Mouse (Mus musculus) embryonic facial prominence, embryonic 11.5 days (tissue): ENCODE data around the gene Ss18l2. TPM values are rescaled to one million over a fixed set of nuclear protein-coding genes. Genes with fewer than 3 reads are reported as not detected.
A peak's percentile ranks its signal among the peaks of the same experiment; 100 is the strongest.

Experiments
- ATAC-seq: fragments of 200-750 bp; cut with Nextera tagmentation; replicated peaks from 2 replicates; pipeline ENCODE4 v1.8.0; 2017; ENCODE audit warnings: low read depth; ENCODE audit not compliant: insufficient number of reproducible peaks, low FRiP score, low TSS enrichment
- DNase-seq: peaks from one replicate; pipeline ENCODE4 v3.0.0-alpha.2; 2015; ENCODE audit warnings: low spot score
- H3K27ac ChIP-seq: fragments of 300-500 bp; sonication (generic); replicated peaks from 2 replicates; pipeline ENCODE4 v1.5.1; 2014; ENCODE audit warnings: mild to moderate bottlenecking, low read depth, low read length, control low read depth
- H3K27me3 ChIP-seq: fragments of 300-500 bp; sonication (generic); 2 replicates; pipeline ENCODE4 v1.6.1; 2014; ENCODE audit warnings: mild to moderate bottlenecking, low read length, moderate library complexity, mixed read lengths; ENCODE audit not compliant: control insufficient read depth, insufficient read depth
- H3K36me3 ChIP-seq: fragments of 300-500 bp; sonication (generic); replicated peaks from 2 replicates; pipeline ENCODE4 v1.6.1; 2014; ENCODE audit warnings: low read depth, mild to moderate bottlenecking, low read length, moderate library complexity, mixed read lengths; ENCODE audit not compliant: control insufficient read depth, insufficient read depth
- H3K4me1 ChIP-seq: fragments of 300-500 bp; sonication (generic); 2 replicates; pipeline ENCODE4 v1.6.1; 2014; ENCODE audit warnings: low read length, mixed read lengths; ENCODE audit not compliant: control insufficient read depth, insufficient read depth
- H3K4me2 ChIP-seq: fragments of 300-500 bp; sonication (generic); 2 replicates; pipeline ENCODE4 v1.6.1; 2014; ENCODE audit warnings: low read depth, mild to moderate bottlenecking, control low read depth, low read length, moderate library complexity
- H3K4me3 ChIP-seq: fragments of 300-500 bp; sonication (generic); 2 replicates; pipeline ENCODE4 v1.5.1; 2014; ENCODE audit warnings: low read depth, low read length, control low read depth
- H3K9ac ChIP-seq: fragments of 300-500 bp; sonication (generic); replicated peaks from 2 replicates; pipeline ENCODE4 v1.6.1; 2014; ENCODE audit warnings: mild to moderate bottlenecking, control low read depth, low read length
- H3K9me3 ChIP-seq: fragments of 300-500 bp; sonication (generic); replicated peaks from 2 replicates; pipeline ENCODE4 v1.6.1; 2016; ENCODE audit warnings: mild to moderate bottlenecking, low read length, inconsistent platforms, mixed read lengths; ENCODE audit not compliant: control insufficient read depth
- WGBS: fragments of 180-500 bp; shearing (Covaris S2); extraction: QIAGEN DNeasy Blood & Tissue Kit; methylation state at CpG from one replicate; pipeline ENCODE4 v1.1.7; 2014; 5-methylcytosine and 5-hydroxymethylcytosine counted together
- polyA plus RNA-seq: library from polyadenylated mRNA; unstranded; fragments of >200 nt; fragmentation: Nextera tagmentation; extraction: Ambion mirVana; gene quantifications from 2 replicates; pipeline ENCODE4 v1.2.1, GENCODE M21; 2014

The Ss18l2 gene
- polyA plus RNA-seq, 1 experiment from 2014 or later = 96.0 TPM

DNA sequence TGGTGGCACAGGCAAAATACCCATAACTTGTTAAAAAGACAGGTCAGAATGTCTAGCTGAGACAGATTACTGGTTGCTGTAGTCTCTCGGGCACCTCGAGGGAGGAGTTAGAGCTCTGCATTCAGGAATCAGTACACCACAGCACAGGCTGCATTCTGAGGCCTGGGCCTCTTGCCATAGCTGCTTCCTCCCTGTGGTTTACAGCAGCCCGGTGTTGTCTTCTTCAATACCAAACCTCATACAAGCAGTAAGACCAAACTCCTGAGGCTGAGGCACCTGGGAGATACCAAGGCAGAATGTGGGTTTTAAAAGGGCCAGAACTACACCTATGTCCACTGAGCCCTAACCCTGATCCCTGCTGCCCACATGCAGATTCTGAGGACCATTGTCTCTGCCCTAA lies 47.3 kb downstream of the Ss18l2 start:
- Histone ChIP-seq H3K4me3 (no peak overlapping the region), H3K9ac (0 out of 2 replicates have a peak overlapping the region, but pooled peaks have one; percentile 13), H3K4me1 (no peaks in the 10 kb centered on the region; the same call in none of the 2 replicates), H3K36me3 (no peaks in the 10 kb centered on the region; the same call in 1 of the 2 replicates), H3K9me3 (no peaks in the 10 kb centered on the region), H3K27me3 (no peaks in the 10 kb centered on the region), H3K27ac (peak overlapping the region; percentile 59; the same call in 1 of the 2 replicates), H3K4me2 (no peak overlapping the region)
- ATAC-seq = no peak
- DNase-seq = peak; percentile 14
- WGBS = 56% methylated on average over 3 of the region's 3 CpGs

GRCm38 (mm10) chr9:121757835-121758814 lies 48.0 kb downstream of the Ss18l2 start:
- Histone ChIP-seq H3K36me3 (no peaks in the 10 kb centered on the region; the same call in 1 of the 2 replicates), H3K4me1 (no peaks in the 10 kb centered on the region; the same call in none of the 2 replicates), H3K9me3 (no peaks in the 10 kb centered on the region), H3K4me2 (peak overlapping the region; percentile 94), H3K4me3 (peak overlapping the region; percentile 86; the same call in 1 of the 2 replicates), H3K27ac (peak overlapping the region; percentile 59; the same call in 1 of the 2 replicates), H3K27me3 (no peaks in the 10 kb centered on the region), H3K9ac (peak overlapping the region; percentile 13; the same call in 1 of the 2 replicates)
- DNase-seq (peak; percentile 77), ATAC-seq (no peak)
- 37% methylated on average over 10 of the region's 10 CpGs for WGBS

DNA sequence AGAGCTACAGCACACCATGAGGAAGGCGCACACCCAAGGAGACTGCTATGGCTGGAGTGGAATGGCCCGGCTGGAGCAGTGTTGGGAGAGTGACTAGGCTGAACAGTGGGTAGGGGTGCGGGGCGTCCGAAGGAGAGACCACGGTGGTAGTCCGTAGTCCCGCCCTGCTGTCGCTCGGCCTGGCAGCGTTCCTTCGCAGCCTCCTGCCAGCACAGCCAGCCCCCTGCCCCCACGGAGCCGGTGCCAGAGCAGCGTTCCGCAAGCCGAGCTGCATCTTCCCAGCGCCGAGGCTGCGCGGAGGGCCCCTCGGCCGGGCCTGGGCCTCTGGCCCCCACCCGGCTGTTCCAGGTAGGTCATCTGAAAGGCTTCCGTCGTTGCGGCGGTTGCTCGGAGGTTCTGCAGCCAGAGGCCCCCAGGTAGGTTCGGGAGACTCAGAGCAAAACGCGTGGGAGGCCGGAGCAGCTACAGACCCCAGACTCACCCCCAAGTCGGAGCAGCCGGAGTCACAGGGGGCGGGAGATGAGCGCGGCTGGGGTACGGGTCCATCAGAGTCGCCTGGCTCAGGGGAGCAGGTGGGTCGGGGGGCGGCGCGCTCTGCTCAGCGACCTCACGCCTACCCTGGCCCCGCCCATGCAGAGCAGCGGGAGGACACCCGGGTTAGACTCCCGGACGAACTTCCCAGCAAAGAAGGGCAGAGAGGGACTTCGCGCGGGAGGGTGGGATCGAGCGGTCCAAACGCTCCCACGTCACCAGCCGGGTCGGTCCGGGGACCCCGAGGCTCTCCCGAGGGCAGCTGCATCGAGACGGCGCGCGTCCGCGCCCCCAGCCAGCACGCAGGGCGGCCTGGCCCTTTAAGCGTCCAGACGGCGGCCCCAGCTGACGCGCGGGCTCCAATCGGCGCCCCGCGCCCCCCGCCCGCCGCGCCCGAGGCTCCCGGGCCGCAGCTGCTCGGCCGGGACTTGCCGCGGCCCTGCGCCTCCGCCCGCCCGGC lies 49.3 kb downstream of the Ss18l2 start, which contains the start of gene Zfp651:
Gene Zfp651 (plus strand): TSS at position 240 of the 991 bp plus-strand sequence.
- Histone ChIP-seq H3K9me3 (no peaks in the 10 kb centered on the region), H3K27ac (peak within 1 kb of the TSS; percentile 88), H3K4me1 (no peaks in the 10 kb centered on the region; the same call in none of the 2 replicates), H3K36me3 (no peaks in the 10 kb centered on the region; the same call in 1 of the 2 replicates), H3K27me3 (no peaks in the 10 kb centered on the region), H3K9ac (peak within 1 kb of the TSS; percentile 96), H3K4me2 (peak within 1 kb of the TSS; percentile 94), H3K4me3 (peak within 1 kb of the TSS; percentile 86)
- ATAC-seq (peak; percentile 75), DNase-seq (peak; percentile 83)
- WGBS = under 1% methylated on average over 90 of the region's 97 CpGs

DNA sequence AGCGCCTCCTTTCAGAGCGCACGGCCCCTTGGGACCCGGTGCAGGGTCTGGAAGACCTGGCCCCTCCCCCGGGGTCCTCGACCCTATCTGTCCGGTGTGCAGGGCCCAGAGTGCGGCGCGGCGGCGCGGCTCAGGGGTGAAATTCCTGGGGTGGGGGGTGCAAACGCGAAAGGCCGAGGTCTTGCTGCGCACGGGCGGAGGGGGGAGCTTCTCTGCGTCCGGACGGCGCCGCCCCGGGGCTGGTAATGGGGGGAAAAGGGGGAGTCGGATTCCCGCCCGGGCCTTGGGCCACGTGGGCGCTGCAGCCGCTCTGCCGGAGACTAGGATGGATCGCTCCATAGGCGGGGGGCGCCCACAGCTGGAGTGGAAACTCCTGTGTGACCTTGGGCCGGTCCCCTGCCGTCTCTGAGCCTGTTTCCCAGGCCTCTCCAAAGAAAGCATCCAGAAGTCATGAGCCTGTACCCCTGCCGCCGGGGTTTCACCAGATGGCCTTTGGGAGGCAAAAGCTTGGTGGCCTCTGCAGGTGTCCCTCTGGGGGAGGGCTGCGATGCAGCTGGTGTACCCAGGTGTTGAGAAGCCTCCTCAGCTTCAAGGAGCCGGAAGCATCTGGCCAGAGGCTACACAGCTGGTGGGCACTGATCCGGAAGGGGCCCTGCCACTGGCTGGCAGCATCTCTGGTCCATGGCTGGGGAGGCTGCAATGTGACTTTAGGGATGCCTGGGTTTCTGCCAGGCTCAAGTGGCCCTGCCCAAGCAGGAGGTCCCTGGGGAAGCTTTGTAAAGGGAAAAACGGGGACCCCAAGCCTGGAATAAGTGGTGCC lies 50.4 kb downstream of the Ss18l2 start:
- Histone ChIP-seq H3K4me1 (no peaks in the 10 kb centered on the region; the same call in none of the 2 replicates), H3K27me3 (no peaks in the 10 kb centered on the region), H3K9me3 (no peaks in the 10 kb centered on the region), H3K27ac (peak overlapping the region; percentile 88), H3K9ac (peak overlapping the region; percentile 96), H3K36me3 (no peaks in the 10 kb centered on the region; the same call in 1 of the 2 replicates), H3K4me3 (peak overlapping the region; percentile 86), H3K4me2 (peak overlapping the region; percentile 94)
- 2% methylated on average over 38 of the region's 43 CpGs for WGBS
- DNase-seq = peak; percentile 87
- ATAC-seq = peak; percentile 65

- no peak overlapping the region for H3K27ac ChIP-seq
- no peaks in the 10 kb centered on the region; the same call in 1 of the 2 replicates for H3K36me3 ChIP-seq
- H3K4me1 ChIP-seq = no peaks in the 10 kb centered on the region; the same call in none of the 2 replicates
Measured at GRCm38 (mm10) chr9:121761091-121761665, 51.0 kb downstream of the Ss18l2 start.

DNA sequence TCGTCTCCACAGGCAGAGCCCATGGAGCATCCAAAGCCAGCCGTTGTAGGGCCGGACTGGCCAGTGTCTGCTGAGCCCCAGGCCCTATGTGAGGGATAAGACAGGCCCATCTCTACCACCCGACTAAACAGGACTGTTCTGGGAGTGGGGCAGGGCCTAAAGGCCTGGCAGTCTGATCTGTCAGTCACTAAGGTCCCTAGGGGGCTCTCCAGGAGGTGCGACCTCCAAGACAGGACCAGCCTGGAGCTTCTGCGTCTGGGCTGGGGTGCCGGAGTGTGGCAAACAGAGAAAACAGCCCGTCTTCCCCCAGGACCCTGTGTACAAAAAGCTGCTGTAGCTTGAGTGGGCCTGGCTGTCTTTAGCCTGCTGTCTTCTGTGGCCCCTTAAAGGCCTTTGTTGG lies 51.7 kb downstream of the Ss18l2 start:
- Histone ChIP-seq H3K9ac (no peak overlapping the region), H3K4me3 (no peak overlapping the region), H3K4me1 (no peaks in the 10 kb centered on the region; the same call in none of the 2 replicates), H3K27me3 (no peaks in the 10 kb centered on the region), H3K9me3 (no peaks in the 10 kb centered on the region), H3K27ac (no peak overlapping the region), H3K36me3 (no peaks in the 10 kb centered on the region; the same call in 1 of the 2 replicates), H3K4me2 (peak overlapping the region; percentile 13; the same call in 1 of the 2 replicates)
- no peak for ATAC-seq
- DNase-seq = no peak
- 63% methylated on average over 8 of the region's 8 CpGs for WGBS

More at GRCm38 (mm10) chr9:121761091-121761665, 51.0 kb downstream of the Ss18l2 start:
- ATAC-seq (no peak), DNase-seq (no peak)
- H3K27me3 ChIP-seq = no peaks in the 10 kb centered on the region
- H3K9ac ChIP-seq = peak overlapping the region; percentile 22; the same call in 1 of the 2 replicates
- H3K4me2 ChIP-seq = peak overlapping the region; percentile 94
- 72% methylated on average over 10 of the region's 10 CpGs for WGBS
- no peaks in the 10 kb centered on the region for H3K9me3 ChIP-seq
- H3K4me3 ChIP-seq = peak overlapping the region; percentile 86; the same call in 1 of the 2 replicates
